Mouse (Mus musculus) left cerebral cortex, adult 11 months (tissue): ENCODE measurements around the gene Ttc32.
"Not testable (repeated sequence)": the region's sequence is repeated elsewhere in the genome, so short reads cannot be mapped to it uniquely, and the experiment has no call there.

Experiments used
- DNase-seq: peaks from one replicate; pipeline ENCODE4 v3.0.0; 2022; ENCODE audit warnings: low spot score

Ttc32 gene

DNA sequence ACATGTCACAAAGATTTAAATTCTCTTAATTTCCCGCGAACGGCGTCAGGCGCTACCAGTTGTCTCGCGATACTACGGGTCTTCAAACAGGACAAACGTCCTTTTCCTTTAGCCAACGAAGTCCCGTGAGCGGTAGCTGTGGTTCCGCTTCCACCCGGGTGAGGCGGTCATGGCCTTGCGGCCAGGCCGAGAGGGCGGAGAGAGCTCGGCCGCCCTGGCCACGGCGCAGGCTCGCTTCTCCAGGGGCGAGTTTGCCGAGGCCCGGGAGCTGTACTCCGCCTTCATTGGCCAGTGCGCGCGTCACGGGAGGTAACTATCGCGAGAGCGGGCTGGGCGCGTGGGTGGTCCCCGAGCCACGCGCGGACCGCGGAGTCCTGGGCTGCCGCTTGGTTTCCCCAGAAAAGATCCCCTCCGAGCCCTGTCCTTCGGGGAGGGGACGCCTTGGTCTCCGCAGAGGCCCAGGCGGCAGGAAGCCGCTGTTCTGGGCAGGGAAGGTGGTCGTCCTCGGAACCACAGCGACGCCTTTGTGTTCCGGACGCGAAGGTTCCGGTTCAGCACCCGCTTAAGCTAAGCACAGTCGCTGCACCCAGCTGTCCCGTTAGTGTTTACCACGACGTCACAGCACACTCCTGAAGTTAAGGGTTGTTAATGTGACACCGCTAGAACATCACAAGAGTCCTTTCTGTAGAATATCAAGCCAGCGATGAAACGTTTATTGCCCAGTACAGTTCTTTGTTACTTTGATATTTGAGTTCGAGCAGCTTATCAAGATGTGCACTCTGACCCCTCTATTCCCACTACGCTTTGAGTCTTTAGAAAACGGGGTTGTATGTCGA lies at the start of gene Ttc32:
Gene Ttc32 (plus strand): TSS at position 110 of the 836 bp plus-strand sequence.
- peak; percentile 91 for DNase-seq

DNA sequence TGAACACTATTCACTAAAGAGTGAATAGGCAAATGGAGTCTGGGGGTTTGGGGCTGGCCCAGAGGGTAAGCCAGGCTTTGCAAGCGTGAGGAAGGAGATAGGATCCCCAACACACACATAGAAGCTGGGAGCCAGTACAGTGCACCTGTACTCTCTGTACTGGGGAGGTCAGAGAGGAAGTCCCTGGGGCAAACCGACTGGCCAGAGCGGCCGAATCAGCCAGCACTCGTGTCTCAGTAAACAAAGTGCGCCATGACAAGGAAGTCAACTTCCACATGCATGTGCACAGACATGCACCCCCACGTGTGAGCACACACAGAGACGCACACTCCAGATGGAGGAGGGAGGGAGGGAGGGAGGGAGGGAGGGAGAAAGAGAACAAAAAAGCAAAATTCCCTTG lies 36.6 kb upstream of the Ttc32 start:
- no peak for DNase-seq

DNA sequence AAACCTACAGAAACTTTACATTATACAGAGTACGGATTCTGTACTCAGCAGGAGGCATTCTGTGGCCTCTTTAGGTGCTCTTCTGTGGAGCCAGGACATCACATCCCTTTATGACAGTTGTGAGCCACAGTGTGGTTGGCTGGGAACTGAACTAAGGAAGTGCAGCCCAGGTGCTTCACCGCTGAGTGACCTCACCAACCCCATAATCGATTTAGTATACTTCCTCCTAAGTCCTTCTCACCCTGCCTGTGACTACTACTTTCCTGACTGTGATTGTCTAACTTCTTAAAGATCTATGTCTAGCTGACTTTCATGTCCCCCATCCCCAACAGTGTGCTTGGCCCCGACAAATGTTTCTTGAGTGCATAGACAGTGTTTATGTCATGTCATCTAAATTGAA lies 31.5 kb upstream of the Ttc32 start:
- DNase-seq = no peak

DNA sequence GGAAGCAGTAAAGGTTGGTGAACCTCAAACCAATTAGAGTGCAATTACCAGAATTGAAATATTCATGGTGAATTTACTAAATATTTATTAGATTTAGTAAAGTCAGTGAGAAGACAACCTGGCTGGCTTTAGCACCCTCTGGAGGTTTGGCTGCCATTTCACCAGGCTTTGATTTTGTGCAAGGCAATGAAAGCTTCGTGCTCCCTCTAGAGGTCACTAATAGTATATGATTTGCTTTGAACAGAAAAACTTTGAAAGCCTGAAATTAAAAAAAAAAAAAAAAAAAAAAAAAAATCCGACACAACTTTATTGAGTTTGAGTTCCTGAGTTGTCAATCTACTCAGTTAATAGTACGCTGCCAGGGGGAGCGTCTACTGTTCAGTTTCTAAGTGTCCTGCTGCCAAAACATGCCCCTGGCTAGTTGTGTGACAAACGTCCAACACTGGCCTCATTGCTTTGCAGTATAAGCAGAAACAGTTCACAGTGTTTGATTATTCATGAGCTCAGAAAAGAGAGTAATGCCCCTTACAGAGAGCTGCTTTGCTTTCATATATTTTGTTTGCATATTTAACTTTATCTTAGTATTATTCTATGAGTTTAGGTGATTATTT lies 27.7 kb upstream of the Ttc32 start:
- peak; percentile 45 for DNase-seq

DNA sequence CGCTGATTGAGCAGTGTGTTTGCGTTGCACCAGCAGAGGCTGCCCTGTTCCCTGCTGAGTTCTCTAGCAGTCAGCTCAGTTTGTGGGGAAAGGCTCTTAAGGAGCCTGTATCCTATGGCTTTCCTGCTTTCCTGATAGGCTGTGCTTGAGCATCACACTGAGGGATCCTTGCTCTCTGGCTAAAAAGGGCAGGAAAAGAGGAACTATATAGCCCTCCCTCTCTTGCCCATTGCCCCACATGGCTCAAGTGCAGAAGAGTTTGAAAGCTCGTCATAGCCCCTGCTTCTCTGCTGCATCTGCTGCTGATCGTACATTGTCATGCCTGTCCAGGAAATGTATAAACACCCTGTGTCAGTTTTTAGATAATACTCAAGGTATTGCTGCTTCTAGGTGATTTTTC lies 22.7 kb upstream of the Ttc32 start:
- no peak for DNase-seq

DNA sequence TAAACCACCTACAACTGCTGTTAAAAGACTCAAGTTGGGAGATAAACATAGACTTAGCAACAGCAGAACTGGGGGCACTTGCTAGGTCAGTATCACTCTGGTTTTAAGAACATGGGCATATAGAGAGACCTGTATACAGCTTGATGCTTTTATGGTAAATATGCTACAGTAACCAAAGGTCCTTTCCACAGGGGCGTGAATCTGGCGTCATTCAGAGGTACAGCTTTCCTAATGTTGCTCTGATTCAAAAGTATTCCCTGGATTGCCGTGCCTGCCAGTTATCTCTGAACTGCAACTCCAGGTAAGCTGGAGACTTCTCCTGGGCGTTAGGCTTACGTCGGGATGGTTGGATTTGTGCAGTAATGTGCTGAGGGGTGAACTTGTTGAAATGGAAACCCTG lies 22.0 kb upstream of the Ttc32 start:
- no peak for DNase-seq

DNA sequence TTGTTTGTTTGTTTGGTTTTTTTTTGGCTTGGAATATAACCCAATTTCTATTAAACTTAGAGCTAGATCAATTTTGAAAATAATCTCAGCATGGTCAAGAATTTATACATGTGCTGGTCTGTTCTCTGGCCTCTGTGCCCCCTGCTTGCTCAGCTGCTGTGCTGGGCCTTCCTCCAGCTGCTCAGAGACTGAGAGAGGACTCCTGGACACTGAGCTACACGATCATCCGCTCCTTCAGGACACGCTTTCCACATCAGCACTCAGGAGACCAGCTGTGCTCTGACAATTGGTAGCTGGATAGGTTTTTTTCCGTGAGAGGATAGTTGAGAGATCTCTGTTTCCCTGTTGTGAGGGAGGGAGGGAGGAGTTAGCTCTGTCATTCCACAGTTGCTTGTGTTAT lies 19.5 kb upstream of the Ttc32 start:
- DNase-seq = no peak

DNA sequence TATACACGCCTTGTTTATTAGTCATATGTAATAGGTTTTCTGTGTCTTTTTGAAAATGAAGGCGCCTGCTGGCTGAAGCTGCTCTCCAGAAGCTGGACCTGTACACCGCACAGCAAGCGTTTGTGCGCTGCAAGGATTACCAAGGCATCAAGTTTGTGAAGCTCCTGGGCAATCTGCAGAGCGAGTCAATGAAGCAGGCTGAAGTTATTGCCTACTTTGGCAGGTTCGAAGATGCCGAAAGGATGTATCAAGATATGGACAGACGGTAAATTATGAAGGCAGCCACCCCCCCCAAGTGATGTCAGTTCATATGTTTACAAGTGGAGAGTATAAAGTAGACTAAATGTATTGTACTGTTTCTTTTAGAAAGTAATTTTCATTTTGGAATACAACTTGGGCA lies 13.4 kb upstream of the Ttc32 start:
- DNase-seq = no peak

DNA sequence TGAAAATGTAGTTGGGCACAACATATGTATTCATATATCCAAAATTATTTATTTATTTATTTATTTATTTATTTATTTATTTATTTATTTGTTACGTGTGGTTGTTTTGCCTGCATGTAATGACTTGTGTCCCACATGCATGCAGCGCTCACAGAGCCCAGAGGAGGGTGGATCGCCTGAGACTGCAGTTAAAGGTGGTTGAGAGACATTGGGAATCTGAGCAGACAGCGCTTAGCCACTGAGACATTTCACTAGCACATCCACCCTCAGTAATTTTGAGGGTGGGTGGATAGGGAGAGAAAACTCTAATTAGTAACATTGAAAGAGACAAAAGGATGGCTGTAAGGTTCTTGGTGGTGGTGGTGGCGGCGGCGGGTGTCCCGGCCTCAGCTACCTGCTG lies 9.4 kb upstream of the Ttc32 start:
- no peak for DNase-seq

DNA sequence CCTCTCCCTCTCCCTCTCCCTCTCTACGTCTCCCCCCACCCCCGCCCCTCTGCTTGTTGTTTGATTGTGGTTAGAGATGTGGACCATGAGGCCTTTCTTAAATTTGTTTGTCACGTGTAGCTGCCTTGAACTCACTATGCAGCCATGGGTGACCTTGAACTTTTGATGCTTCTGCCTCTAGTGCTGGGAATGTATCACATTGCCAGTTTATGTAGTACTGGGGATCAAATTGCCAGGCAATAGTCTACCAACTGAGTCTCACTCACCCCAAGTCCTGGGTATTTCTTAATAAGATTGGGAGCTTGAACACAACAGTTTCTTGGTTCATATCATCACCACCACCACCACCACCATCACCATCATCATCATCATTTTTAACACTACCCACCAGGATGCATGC lies 8.8 kb upstream of the Ttc32 start:
- DNase-seq = no peak

DNA sequence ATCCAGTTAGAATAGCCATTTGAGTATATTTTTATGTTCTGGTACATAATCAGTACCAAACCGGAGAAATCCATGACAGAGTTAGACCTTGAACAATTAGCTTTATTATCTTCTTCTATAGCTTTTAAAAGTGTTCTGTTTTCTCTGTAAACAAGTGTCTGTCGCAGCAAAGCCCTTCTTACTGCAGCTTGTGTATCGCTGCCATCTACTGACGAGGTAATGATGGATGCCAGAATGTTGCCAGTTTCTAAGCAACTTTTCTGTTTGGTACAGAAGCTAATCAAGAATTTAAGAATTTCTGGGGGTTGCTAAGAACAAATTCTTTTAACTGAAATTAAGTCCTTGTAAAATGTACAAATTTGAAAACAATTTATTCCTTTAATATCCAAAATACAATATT lies 6.8 kb upstream of the Ttc32 start:
- no peak for DNase-seq

DNA sequence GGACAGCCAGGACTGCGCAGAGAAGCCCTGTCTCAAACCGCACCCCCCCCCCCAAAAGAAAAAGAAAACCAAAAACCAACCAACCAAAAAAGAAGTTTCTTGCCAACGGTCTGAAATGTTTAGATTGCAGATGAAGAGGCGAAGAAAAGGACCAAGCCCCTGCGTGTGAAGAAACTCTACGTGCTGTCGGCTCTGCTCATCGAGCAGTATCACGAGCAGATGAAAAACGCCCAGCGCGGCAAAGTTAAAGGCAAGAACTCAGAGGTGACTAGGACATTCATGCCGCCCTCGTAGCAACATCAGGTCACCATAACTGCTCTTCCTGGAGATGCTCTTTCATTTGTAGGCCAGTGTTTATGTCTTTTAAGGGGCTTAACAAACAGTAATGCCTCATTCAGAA lies 5.7 kb upstream of the Ttc32 start:
- no peak for DNase-seq

DNA sequence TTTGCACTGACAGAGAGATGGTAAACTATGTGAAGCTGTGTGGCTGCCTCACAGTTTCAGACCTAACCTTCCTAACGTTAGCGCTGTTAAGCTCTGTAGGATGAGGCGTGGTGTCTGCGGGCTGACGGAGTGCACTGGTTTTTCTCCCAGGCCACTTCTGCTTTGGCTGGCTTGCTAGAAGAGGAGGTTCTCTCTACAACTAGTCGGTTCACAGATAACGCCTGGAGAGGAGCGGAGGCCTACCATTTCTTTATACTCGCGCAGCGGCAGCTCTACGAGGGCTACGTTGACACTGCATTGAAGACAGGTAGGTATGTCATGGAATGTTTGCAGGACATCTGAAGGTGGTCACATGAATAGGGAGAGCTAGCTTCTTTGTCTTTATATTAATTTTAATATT lies 5.1 kb upstream of the Ttc32 start:
- no peak for DNase-seq

DNA sequence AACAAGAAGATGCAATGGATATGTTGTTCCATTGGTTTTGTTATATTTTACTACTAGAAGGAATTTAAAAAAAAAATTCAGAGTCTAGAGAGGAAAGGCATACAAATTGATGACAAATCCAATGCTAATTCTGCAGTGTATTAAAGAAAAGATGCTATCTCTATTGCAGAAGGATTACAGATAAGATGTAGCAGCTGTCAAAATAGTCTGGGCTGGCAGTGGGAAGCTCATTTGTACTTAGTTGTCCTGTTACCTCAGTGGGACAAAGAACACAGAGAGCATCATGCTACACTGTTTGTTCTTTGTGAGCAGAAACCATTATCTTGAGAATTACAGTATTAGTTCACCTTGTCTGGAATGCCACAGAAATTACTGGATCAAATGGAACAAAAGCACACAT lies 3.0 kb upstream of the Ttc32 start:
- no peak for DNase-seq

DNA sequence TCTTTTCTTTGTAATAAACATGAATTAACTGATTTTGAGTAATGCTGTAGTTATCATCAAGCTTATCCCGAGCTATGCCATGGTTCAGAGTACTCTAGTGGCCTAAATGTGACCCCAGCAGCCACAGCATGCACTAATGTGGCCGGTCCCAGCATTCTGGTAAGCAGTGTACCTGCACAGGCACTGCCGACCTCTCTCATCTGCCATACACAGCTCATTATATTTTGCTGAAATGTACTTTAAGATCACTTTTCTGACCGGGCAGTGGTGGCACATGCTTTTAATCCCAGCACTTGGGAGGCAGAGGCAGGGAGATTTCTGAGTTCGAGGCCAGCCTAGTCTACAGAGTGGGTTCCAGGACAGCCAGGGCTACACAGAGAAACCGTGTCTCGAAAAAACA lies 981 bp upstream of the Ttc32 start:
- not testable (repeated sequence) for DNase-seq

DNA sequence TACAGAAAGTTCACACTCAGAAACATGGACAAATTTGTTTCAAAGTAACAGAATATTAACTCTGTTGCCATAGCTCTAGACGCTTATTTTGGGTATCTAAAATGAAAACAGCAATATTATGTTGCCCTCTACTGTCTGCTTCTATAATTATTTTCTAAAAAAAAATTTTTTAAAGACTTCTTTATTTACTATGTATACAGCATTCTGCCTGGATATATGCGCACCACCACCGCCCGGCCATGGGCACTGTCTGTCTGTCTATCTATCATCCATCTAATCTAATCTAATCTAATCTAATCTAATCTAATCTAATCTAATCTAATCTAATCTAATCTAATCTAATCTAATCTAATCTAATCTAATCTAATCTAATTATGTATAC lies 300 bp upstream of the Ttc32 start:
- no peak for DNase-seq

DNA sequence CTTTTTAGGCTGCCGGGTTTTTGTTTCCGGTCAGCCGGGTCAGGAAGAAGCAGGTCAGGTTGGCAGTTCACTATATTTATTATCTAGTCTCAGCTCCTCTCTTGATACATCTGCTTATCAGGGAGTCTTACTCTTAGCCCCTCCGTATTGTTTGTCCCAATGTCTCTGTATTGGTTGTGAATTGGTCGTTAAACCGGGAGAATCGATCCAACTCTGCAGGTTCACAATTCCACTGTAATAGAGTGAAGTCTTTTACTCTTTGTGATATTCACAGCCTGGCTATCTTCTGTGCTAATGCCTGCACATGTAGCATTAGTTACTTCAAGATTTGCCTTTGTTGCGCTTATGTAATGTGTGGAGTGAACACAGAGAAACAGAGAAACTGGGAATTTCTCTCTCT lies 1.4 kb downstream of the Ttc32 start:
- DNase-seq = no peak

DNA sequence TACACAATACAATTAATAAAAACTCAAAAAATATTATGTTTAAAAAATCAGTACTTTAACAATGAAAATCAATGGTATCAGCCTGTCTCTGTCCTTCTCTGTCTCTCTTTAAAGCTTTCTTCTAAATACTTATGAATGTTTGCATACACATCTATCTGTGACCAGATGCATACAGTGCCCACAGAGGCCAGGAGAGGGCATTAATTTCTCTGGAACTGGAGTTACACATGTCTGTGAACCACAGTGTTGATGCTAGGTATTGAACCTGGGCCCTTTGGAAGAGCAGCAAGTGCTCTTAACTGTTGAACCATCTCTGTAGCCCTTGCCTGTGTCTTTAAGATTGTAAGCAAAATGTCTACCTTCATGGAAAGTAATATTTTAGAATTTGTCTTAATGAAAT lies 3.3 kb downstream of the Ttc32 start:
- DNase-seq = no peak

DNA sequence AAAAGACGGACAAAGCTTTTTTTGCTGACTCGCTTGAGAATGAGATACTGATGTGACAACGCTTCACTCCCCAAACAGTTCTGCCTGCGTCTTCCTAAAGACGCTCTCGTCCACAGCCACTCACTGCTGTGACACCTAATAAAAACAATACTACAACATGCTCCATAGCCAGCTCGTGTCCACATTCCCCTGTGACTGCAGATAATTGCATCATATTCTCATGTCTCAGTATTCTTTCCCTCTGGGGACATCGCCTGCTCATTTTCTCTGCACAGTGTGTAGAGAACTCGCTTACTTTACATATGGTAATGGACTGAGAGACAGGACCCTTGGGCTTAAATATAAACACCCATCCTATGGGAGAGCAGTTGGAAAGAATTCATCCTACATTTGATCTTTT lies 6.6 kb downstream of the Ttc32 start:
- DNase-seq = no peak

DNA sequence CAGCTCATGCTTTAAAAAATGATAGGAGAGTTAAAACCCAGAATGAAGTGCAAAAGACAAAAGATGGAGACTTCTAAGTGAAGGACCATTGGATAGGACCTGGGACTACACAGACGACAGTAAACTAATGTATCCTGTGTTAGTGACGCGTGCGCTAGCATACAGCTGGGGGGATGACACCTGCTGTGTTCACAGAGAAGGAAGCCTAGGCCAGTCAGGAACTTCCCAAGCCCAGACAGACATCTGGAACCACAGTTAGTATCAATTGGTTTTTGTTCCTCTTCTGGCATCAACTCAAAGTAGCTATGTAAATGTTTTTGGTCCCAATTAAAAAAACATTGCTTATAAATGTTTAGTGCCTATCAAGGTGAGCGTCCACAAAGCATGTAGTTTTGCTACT lies 10.4 kb downstream of the Ttc32 start:
- no peak for DNase-seq

DNA sequence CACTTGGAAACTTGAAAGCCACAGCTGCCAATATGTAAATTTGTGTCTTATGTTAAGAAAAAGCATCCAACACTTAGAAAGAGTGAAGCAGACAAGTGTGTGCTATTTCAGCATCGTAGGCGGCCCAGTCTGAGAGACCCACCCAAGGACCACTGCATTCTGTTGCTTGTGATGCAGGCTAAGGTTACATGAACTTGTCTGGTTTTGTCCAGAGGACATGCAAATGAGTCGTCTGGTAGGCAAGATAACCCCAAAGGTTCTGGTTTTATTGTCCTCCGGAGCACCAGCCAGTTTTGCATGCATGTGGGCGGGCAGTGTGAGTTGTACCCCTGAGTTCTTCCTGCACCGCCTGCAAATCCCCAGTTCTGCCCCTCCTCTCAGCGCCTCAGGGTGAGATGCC lies 10.9 kb downstream of the Ttc32 start:
- no peak for DNase-seq

DNA sequence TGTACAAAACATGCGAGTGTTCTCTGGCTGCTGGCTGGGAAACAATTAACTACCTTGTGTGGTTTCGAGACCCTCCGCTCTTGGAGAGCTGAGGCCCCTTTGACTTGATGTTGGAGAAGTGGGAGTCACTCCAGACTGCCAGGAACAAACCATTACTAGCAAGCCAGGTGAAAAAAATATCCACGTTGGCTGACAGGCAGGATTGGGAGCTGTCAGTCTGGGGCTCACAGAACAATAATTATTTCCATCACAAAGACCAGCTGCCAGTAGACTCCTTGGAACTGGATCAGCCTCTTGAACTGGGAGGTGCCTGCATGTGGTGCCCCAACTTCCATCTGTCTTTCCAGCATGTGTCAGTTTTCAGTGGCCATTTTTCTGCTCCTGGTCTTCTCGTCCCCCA lies 12.5 kb downstream of the Ttc32 start:
- no peak for DNase-seq

DNA sequence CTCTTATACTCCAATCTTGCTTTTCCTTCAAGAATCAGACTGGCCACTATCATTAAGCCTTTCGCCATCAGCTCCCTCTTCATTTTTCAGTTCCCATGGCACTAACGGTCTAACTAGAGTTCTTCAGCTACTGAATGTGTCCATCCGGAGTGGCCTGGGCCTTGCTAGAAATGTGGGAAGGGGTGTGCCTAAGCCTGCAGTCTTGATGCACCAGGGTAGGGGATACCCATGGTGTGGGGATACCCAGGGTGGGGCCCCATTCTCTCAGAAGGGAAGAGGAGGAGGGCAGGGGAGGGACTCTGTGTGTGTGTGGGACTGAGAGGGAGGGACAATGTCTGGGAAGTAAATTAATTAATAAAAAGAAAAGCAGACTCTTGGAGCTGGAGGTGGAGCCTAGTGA lies 13.0 kb downstream of the Ttc32 start:
- no peak for DNase-seq

DNA sequence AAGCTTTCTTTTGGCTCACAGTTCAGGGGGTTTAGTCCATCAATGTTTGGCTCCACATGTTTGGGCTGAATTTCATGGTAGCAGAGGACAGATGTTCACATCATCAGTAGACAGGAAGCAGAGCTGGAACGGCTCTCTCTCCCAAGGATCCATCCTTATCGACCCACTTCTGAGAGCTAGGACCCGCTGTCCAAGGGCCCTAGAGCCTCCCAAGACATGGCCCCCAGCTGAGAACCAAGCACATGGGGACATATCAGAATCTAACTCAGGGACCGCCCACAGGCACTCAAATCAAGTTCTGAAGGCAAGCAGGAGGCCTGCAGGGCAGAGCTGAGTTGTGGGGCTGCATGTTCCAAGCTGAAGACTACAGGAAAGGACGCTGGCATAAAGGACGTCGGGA lies 14.9 kb downstream of the Ttc32 start:
- no peak for DNase-seq
